Mouse (Mus musculus) embryonic facial prominence, embryonic 14.5 days (tissue): ENCODE data around the gene Obsl1. TPM values are rescaled to one million over a fixed set of nuclear protein-coding genes. Genes with fewer than 3 reads are reported as not detected.
A peak's percentile ranks its signal among the peaks of the same experiment; 100 is the strongest.

ENCODE experiments used
- ATAC-seq: fragments of 200-750 bp; cut with Nextera tagmentation; 2 replicates; pipeline ENCODE4 v1.8.0; 2017; ENCODE audit warnings: low read depth, moderate number of reproducible peaks, moderate TSS enrichment
- DNase-seq: peaks from one replicate; pipeline ENCODE4 v3.0.0-alpha.2; 2015; ENCODE audit warnings: low spot score
- H3K27ac ChIP-seq: fragments of 300-500 bp; sonication (generic); replicated peaks from 2 replicates; pipeline ENCODE4 v1.5.1; 2014; ENCODE audit warnings: low read depth, mild to moderate bottlenecking, low read length, moderate library complexity
- H3K27me3 ChIP-seq: fragments of 300-500 bp; sonication (generic); replicated peaks from 2 replicates; pipeline ENCODE4 v1.6.1; 2014; ENCODE audit warnings: low read length; ENCODE audit not compliant: control insufficient read depth, insufficient read depth
- H3K36me3 ChIP-seq: fragments of 300-500 bp; sonication (generic); 2 replicates; pipeline ENCODE4 v1.6.1; 2014; ENCODE audit warnings: low read length, mixed read lengths; ENCODE audit not compliant: control insufficient read depth, insufficient read depth
- H3K4me1 ChIP-seq: fragments of 300-500 bp; sonication (generic); 2 replicates; pipeline ENCODE4 v1.6.1; 2014; ENCODE audit warnings: antibody characterized with exemption, low read length; ENCODE audit not compliant: control insufficient read depth, insufficient read depth
- H3K4me2 ChIP-seq: fragments of 300-500 bp; sonication (generic); 2 replicates; pipeline ENCODE4 v1.6.1; 2014; ENCODE audit warnings: low read depth, mild to moderate bottlenecking, low read length, moderate library complexity, mixed read lengths
- H3K4me3 ChIP-seq: fragments of 300-500 bp; sonication (generic); 2 replicates; pipeline ENCODE4 v1.5.1; 2014; ENCODE audit warnings: low read depth, mild to moderate bottlenecking, low read length
- H3K9ac ChIP-seq: fragments of 300-500 bp; sonication (generic); 2 replicates; pipeline ENCODE4 v1.6.1; 2014; ENCODE audit warnings: low read depth, mild to moderate bottlenecking, low read length, moderate library complexity, mixed read lengths
- H3K9me3 ChIP-seq: fragments of 300-500 bp; sonication (generic); 2 replicates; pipeline ENCODE4 v1.6.1; 2016; ENCODE audit warnings: low read length; ENCODE audit not compliant: control insufficient read depth
- WGBS: fragments of 180-500 bp; shearing (Covaris S2); extraction: QIAGEN DNeasy Blood & Tissue Kit; methylation state at CpG from one replicate; pipeline ENCODE4 v1.1.7; 2014; 5-methylcytosine and 5-hydroxymethylcytosine counted together
- polyA plus RNA-seq: library from polyadenylated mRNA; unstranded; fragments of >200 nt; fragmentation: Nextera tagmentation; extraction: Ambion mirVana; gene quantifications from 2 replicates; pipeline ENCODE4 v1.2.1, GENCODE M21; 2014

Gene Obsl1
- polyA plus RNA-seq, 1 experiment from 2014 or later, result 98.7 TPM

DNA sequence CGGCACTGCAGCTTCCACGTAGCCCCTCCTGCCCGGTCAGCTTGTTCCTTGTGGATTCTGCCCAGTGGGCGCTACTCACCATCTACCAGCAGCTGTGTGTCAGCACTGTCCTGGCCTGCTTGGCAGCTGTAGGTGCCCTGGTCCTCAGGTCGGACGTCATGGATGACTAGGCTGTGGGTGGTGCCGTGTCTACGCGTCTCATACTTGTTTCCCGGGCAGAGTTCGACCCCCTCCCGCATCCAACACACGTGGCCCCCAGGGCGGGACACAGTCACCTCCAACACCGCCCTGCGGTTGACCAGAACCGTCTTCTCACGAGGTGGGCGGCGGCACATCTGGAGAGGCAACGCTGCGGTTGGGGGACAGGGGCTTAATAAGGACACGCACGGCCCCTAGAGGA is 19.7 kb downstream of the Obsl1 start:
- peaks cover 28% of the 10 kb centered on the region for H3K36me3 ChIP-seq
- peaks cover 16% of the 10 kb centered on the region for H3K4me1 ChIP-seq
- peaks cover 58% of the 10 kb centered on the region for H3K27me3 ChIP-seq
- no peak for DNase-seq
- no peak for ATAC-seq
- no peaks in the 10 kb centered on the region for H3K9me3 ChIP-seq
- peak overlapping the region; percentile 89; the same call in 1 of the 2 replicates for H3K4me2 ChIP-seq
- peak overlapping the region; percentile 55; the same call in 1 of the 2 replicates for H3K4me3 ChIP-seq
- no peak overlapping the region for H3K9ac ChIP-seq
- no peak overlapping the region for H3K27ac ChIP-seq
- 8% methylated on average over 17 of the region's 24 CpGs for WGBS

DNA sequence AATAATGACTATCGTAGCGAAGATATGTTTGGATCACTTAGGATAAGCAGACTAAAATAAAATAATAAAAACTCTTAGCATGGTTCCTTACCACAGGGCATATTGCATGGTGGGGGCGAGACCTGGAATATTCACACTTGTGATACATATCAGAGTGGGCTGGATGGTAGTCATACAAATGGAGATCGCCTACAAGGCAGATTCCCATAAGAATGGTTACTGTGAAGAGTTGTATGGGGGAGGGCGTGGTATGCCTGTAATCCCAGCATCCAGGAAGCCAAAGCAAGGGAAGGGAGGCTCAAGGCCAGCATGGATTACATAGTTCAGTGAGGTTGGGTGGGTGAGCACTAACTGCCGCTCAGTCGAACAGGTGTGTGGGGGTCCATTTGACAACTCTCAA is 25.5 kb downstream of the Obsl1 start:
- no peak for ATAC-seq
- Histone ChIP-seq H3K4me2 (no peak overlapping the region), H3K4me3 (no peak overlapping the region), H3K9me3 (no peaks in the 10 kb centered on the region), H3K36me3 (peaks cover 15% of the 10 kb centered on the region), H3K27ac (no peak overlapping the region), H3K4me1 (peaks cover 9% of the 10 kb centered on the region), H3K27me3 (peaks cover 46% of the 10 kb centered on the region), H3K9ac (no peak overlapping the region)
- no peak for DNase-seq
- 82% methylated on average over 7 of the region's 7 CpGs for WGBS

DNA sequence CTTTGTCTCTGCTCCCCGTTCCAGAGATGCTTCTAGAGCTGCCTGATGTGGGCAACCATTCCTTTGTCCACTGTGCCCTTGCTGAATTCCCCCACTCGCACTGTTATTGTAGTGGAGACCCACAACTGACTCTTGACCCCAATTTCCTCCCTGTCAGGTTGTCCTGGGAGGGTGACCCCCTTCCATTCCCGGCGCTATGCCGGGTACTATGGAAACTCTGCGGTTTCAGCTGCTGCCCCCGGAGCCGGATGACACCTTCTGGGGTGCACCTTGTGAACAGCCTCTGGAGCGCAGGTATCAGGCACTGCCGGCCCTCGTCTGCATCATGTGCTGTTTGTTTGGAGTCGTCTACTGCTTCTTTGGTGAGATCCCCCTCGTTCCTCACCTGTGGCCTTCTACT is 26.2 kb downstream of the Obsl1 start:
- DNase-seq (no peak), ATAC-seq (no peak)
- Histone ChIP-seq H3K27me3 (peaks cover 40% of the 10 kb centered on the region), H3K36me3 (peaks cover 22% of the 10 kb centered on the region), H3K9ac (no peak overlapping the region), H3K4me3 (peak overlapping the region; percentile 80; the same call in 1 of the 2 replicates), H3K27ac (no peak overlapping the region), H3K9me3 (no peaks in the 10 kb centered on the region), H3K4me2 (peak overlapping the region; percentile 71), H3K4me1 (peaks cover 9% of the 10 kb centered on the region)
- WGBS, result 15% methylated on average over 13 of the region's 13 CpGs

DNA sequence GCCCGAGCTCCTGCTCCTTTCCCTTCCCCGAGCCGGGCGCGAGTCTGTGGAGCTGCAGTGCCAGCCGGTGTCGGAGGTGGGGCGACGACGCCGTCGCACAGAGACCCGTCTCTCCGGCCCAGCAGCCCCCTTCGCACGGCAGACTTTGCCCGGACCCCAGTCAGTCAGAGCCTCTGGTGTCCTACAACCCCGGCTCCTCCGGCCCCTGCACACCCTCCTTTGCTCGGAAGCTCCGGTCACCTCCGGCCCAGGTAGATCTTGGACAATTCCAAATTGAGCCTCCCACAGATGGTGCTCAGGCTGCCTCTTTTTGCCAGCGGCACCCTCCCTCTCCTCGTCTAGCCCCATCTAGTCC is 26.6 kb downstream of the Obsl1 start:
- ATAC-seq (no peak), DNase-seq (no peak)
- Histone ChIP-seq H3K27ac (no peak overlapping the region), H3K36me3 (peaks cover 26% of the 10 kb centered on the region), H3K4me1 (peaks cover 9% of the 10 kb centered on the region), H3K27me3 (peaks cover 36% of the 10 kb centered on the region), H3K4me3 (peak overlapping the region; percentile 80), H3K9me3 (no peaks in the 10 kb centered on the region), H3K4me2 (peak overlapping the region; percentile 71), H3K9ac (peak overlapping the region; percentile 51; the same call in 1 of the 2 replicates)
- under 1% methylated on average over 9 of the region's 24 CpGs for WGBS

DNA sequence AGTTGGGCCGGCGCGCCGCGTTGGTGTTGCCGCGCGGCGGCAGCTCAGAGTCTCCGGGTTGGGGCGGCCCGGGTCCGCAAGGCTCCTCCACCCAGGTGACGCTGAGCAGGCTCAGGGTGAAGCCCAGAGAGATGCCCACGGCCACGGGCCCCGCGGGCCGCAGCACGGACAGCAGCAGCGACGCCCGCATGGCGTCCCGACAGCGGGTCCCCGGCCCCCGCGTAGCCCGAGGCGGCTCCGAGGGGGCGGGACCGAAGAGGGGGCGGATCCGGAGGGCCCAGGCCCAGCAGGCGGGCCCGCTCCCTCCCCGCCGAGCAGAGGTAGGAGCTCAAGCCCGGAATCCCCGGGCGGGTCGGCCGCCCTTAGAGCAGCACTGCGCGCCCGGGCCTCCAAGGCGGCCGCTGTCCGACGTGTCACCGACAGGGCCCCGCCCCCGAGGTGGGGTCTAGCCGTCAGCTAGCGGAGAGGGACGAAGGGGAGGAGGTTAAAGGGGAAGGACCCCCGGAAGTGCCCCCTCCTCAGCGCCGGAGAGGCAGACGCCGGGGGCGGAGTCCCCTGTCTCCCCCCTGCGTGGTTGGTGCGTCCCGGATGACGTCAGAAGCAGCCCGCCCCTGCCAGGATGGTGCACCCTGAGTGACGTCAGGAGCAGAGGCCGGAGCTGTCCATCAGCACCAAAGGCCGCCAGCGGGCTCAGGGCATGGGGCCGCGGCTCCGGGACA is 27.2 kb downstream of the Obsl1 start, which contains the start of the genes Chpf and Tmem198:
Gene Chpf (minus strand): TSS at position 392 of the 719 bp plus-strand sequence.
Gene Tmem198 (plus strand): TSS at position 617 of the 719 bp plus-strand sequence.
- 0% methylated on average over 21 of the region's 76 CpGs for WGBS
- peaks cover 9% of the 10 kb centered on the region for H3K4me1 ChIP-seq
- H3K9me3 ChIP-seq, result no peaks in the 10 kb centered on the region
- ATAC-seq (peak; percentile 91), DNase-seq (peak; percentile 99)
- peak within 1 kb of the TSS; percentile 79 for H3K9ac ChIP-seq
- H3K36me3 ChIP-seq, result peaks cover 32% of the 10 kb centered on the region
- peak within 1 kb of the TSS; percentile 71 for H3K4me2 ChIP-seq
- H3K27ac ChIP-seq, result peak within 1 kb of the TSS; percentile 64
- peak within 1 kb of the TSS; percentile 80 for H3K4me3 ChIP-seq
- H3K27me3 ChIP-seq, result peaks cover 31% of the 10 kb centered on the region

DNA sequence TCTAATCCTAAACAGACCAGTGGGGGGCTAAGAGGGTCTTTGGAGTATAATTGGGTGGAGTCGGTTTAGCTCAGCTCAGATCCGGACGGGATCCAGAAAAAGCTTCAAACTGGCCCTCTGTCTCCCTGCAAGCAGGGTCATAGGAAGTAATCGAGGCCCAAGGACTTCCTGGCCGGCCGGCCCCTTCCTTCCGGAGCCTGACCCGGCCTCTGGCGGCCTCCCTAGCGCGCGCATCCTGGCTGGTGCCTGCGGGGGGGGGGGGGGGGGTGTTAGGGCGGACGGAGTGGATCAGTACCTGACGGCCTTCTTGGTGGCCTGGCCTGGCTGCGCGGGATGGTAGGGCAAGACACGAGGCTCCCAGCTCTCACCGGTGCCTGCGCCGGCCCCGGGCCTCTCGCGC is 27.8 kb downstream of the Obsl1 start:
- Histone ChIP-seq H3K9ac (peak overlapping the region; percentile 79), H3K27me3 (peaks cover 25% of the 10 kb centered on the region), H3K9me3 (no peaks in the 10 kb centered on the region), H3K36me3 (peaks cover 36% of the 10 kb centered on the region), H3K4me1 (peaks cover 9% of the 10 kb centered on the region), H3K4me3 (peak overlapping the region; percentile 80), H3K27ac (peak overlapping the region; percentile 64), H3K4me2 (peak overlapping the region; percentile 71)
- peak; percentile 33 for DNase-seq
- ATAC-seq, result no peak
- WGBS, result 1% methylated on average over 12 of the region's 25 CpGs

DNA sequence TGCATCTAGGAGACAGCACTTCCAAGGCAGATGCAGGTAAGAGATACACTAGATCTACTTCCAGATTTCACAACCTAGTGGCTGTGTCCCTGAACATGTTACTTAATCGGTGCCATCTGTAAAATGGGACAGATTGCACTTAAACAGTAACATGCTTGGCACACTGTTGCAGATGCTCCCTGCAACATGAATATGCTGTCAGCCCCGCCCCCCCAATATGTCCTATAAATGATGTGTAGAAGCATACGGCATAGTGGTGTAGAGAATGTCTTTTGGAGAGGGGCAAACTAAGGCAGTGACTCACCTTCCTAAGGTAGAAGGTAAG is 28.3 kb downstream of the Obsl1 start:
- 30% methylated on average over 3 of the region's 3 CpGs for WGBS
- no peak for DNase-seq
- Histone ChIP-seq H3K9ac (no peak overlapping the region), H3K36me3 (peaks cover 41% of the 10 kb centered on the region), H3K4me3 (peak overlapping the region; percentile 80), H3K4me1 (peaks cover 9% of the 10 kb centered on the region), H3K9me3 (no peaks in the 10 kb centered on the region), H3K27me3 (peaks cover 20% of the 10 kb centered on the region), H3K4me2 (peak overlapping the region; percentile 71), H3K27ac (no peak overlapping the region)
- no peak for ATAC-seq

DNA sequence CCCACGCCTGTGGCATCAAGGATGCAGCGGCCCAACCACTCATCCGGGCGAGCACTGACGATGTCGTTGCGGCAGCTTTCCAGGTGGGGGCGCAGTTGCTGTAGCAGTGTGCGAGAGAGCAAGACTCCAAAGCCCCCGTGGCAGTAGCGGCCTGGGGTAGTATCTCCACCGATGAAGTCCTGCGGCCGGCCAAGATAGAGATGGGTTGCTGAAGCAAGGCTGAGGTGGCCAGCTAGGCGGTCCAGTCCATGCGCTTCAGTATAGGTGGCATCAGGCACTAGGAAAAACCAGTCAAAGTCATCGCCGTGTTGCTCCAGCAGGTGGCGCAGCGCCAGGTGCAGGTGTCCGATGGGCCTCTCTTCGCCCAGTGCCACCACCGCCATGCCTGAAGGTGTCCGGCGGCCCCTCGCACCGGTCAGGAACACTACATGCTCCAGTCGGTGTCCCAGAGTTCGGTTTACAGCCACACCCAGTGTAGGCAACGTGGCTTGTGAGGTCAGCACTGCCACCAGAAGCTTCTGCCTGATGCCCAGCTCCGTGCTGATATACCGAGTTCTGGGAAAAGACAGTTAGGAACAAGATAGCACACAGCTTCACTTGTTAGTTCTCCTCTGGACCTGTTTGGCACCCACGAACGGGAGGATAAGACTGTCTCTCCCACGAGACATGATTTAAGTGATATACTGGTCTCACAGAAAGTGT is 28.8 kb downstream of the Obsl1 start:
- DNase-seq (peak; percentile 73), ATAC-seq (peak; percentile 6; the same call in 1 of the 2 replicates)
- Histone ChIP-seq H3K9ac (no peak overlapping the region), H3K4me2 (peak overlapping the region; percentile 71), H3K27ac (no peak overlapping the region), H3K36me3 (peaks cover 44% of the 10 kb centered on the region), H3K9me3 (no peaks in the 10 kb centered on the region), H3K4me3 (peak overlapping the region; percentile 80), H3K27me3 (peaks cover 15% of the 10 kb centered on the region), H3K4me1 (peaks cover 9% of the 10 kb centered on the region)
- 17% methylated on average over 33 of the region's 35 CpGs for WGBS
